Mouse (Mus musculus) liver, embryonic 14.5 days (tissue): ENCODE results near the gene Ankrd31.

Experiments used
- CTCF ChIP-seq: IDR thresholded peaks from 2 replicates; pipeline ENCODE4 v1.5.1; 2016; ENCODE audit warnings: antibody characterized with exemption, low read depth, control low read depth
- EP300 ChIP-seq: IDR thresholded peaks from 2 replicates; pipeline ENCODE4 v1.6.1; 2016; ENCODE audit warnings: antibody characterized with exemption, low read depth

DNA sequence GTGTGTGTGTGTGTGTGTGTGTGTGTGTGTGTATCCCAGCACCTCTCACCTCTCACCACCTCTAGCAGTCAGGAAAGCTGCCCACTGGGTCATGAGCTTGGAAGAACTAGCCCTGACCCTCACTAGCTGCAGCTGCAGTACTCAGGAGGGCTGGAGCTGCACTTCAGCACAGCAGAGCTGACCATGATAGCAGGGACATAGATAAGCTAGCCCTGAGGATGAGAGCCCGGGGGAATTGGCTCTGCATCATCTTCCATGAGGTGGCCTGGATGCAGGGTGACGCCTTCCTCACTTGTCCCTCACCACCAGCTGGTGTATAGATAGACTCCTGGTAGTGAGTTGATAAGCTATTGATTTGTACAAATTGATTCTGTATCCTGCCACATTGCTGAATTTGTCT is 28.1 kb upstream of the Ankrd31 start:
- TF ChIP-seq CTCF (no peak), EP300 (no peak)
